Mouse (Mus musculus): ENCODE measurements around the gene Exosc5.

- TF ChIP-seq CTCF (IDR thresholded peaks at IDR 0.05; ENCODE audit: low read depth, low read length) (no peak), TAL1 (conservative IDR thresholded peaks at IDR 0.05; ENCODE audit: low read depth, low read length) (no peak; the same call in 1 of the 2 replicates), POLR2AphosphoS5 (IDR thresholded peaks at IDR 0.05; ENCODE audit: insufficient replicate concordance, low read depth, low read length) (peak; percentile 19; the same call in 1 of the 2 replicates), GATA1 (IDR thresholded peaks at IDR 0.05; ENCODE audit: borderline replicate concordance, low read length) (no peak), GATA2 (IDR thresholded peaks at IDR 0.05; ENCODE audit: borderline replicate concordance, low read depth, low read length) (no peak)
Measured at GRCm38 (mm10) chr7:25683474-25684180, 24.7 kb downstream of the Exosc5 start.

All from G1E (cell line).